ENCODE assay signal across 8 mouse cellular contexts in the genomic region with DNA sequence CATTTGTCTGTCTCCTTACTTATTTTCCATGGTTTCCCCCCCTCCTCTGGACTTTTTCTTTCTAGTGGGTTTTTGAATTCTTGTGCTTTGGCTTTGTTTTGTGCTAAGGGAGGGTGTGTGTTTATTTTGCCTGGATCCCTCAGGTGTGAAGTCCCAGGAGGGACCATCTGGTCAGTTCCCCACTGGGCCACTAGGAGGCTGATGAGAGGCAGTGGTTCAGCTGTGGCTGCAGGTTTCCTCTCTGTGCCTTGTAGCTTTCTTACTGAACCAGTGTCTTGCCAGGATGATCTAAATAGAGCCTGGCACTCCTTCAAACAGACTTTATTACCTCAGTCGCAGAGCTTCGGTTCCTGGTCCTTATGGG. TPM values are rescaled to one million over a fixed set of nuclear protein-coding genes. Genes with fewer than 3 reads are reported as not detected.
A peak's percentile ranks its signal among the peaks of the same experiment; 100 is the strongest.
DNase-seq lines count a peak whose midpoint lies in the region; ATAC-seq lines count a peak whose summit lies in the region.

No protein-coding gene starts in this region.

- peak overlapping the region; percentile 88 for H3K4me2 ChIP-seq in hindbrain, embryonic 13.5 days

- ATAC-seq in hindbrain, embryonic 13.5 days (ENCODE audit: low FRiP score) = 0 out of 2 replicates have a peak, but pooled peaks have one; percentile 11

- H3K4me3 ChIP-seq in hindbrain, embryonic 13.5 days = peak overlapping the region; percentile 96

- no peaks in the 10 kb centered on the region for H3K9me3 ChIP-seq in hindbrain, embryonic 13.5 days

- DNase-seq in Muller cell, postnatal 12 days (ENCODE audit: inconsistent ontology term) = peak; percentile 57
- peak; percentile 73 for DNase-seq in cerebellum, adult 8-10 months
- DNase-seq in forelimb bud, embryonic 11.5 days (ENCODE audit: low read depth, low spot score) = peak; percentile 69
- peak; percentile 38 to 74 for DNase-seq in layer of hippocampus, postnatal 25 days (ENCODE audit: extremely low spot score in 1 of 2, low spot score in 1 of 2)
- DNase-seq in lung, postnatal 14 days = peak; percentile 86
- peak; percentile 54 for DNase-seq in retina, adult 2 months (ENCODE audit: low read depth, low spot score)
- DNase-seq in thymus, postnatal 14 days = peak; percentile 88

- H3K27ac ChIP-seq in hindbrain, embryonic 13.5 days = peak overlapping the region; percentile 99; the same call in 1 of the 2 replicates

- 36% methylated on average over 2 of the region's 2 CpGs for WGBS in hindbrain, embryonic 13.5 days

- H3K4me1 ChIP-seq in hindbrain, embryonic 13.5 days (replicated peaks) = peaks cover 32% of the 10 kb centered on the region

- peaks cover 17% of the 10 kb centered on the region for H3K27me3 ChIP-seq in hindbrain, embryonic 13.5 days

- peak overlapping the region; percentile 99 for H3K9ac ChIP-seq in hindbrain, embryonic 13.5 days

- peaks cover 43% of the 10 kb centered on the region for H3K36me3 ChIP-seq in hindbrain, embryonic 13.5 days

RNA-seq across cellular contexts. Expression of a gene that starts 1.5 kb away (rescaled TPM):
- polyA plus RNA-seq in hindbrain, embryonic 13.5 days (2015; fragmentation: Nextera tagmentation; extraction: Ambion mirVana) = 77.0 and 78.9 TPM in 2 replicates
- 10 to 100 TPM; 45.3 to 47.3 TPM for total RNA-seq in layer of hippocampus, postnatal 25 days (2021)

RNA-seq across cellular contexts. Expression of a gene that starts 13.8 kb away (rescaled TPM):
- polyA plus RNA-seq in hindbrain, embryonic 13.5 days (2015; fragmentation: Nextera tagmentation; extraction: Ambion mirVana) = 180 and 182 TPM in 2 replicates
- 10 to 100 TPM; 84.7 to 86.4 TPM for total RNA-seq in layer of hippocampus, postnatal 25 days (2021)

RNA-seq across cellular contexts. Expression of a gene that starts 30.7 kb away (rescaled TPM):
- polyA plus RNA-seq in hindbrain, embryonic 13.5 days (2015; fragmentation: Nextera tagmentation; extraction: Ambion mirVana) = 3.8 and 4.4 TPM in 2 replicates
- total RNA-seq in layer of hippocampus, postnatal 25 days (2021) = 10 to 100 TPM; 38.7 to 45.0 TPM

Comparison
In these comparisons a context has a peak if more than half of its experiments do, and no peak if none do; other contexts are left out.
1. Peak in every context shown above with its lines: DNase-seq, ATAC-seq, H3K4me3 ChIP-seq and H3K27ac ChIP-seq.